Mouse (Mus musculus) forebrain, embryonic 10.5 days (tissue): ENCODE results near the gene Gmnc. TPM values are rescaled to one million over a fixed set of nuclear protein-coding genes. Genes with fewer than 3 reads are reported as not detected.

Experiments
- DNase-seq: peaks from one replicate; pipeline ENCODE4 v3.0.0-alpha.2; 2017; ENCODE audit warnings: low spot score; ENCODE audit errors: extremely low spot score
- H3K27ac ChIP-seq: fragments of 300-500 bp; sonication (generic); 2 replicates; pipeline ENCODE4 v1.5.1; 2016; ENCODE audit warnings: mild to moderate bottlenecking
- H3K27me3 ChIP-seq: fragments of 300-500 bp; sonication (generic); 2 replicates; pipeline ENCODE4 v1.6.1; 2016; ENCODE audit warnings: mild to moderate bottlenecking; ENCODE audit not compliant: poor library complexity, severe bottlenecking
- H3K36me3 ChIP-seq: fragments of 300-500 bp; sonication (generic); replicated peaks from 2 replicates; pipeline ENCODE4 v1.6.1; 2016; ENCODE audit warnings: mild to moderate bottlenecking, moderate library complexity
- H3K4me1 ChIP-seq: fragments of 300-500 bp; sonication (generic); 2 replicates; pipeline ENCODE4 v1.6.1; 2016
- H3K4me3 ChIP-seq: fragments of 300-500 bp; sonication (generic); 2 replicates; pipeline ENCODE4 v1.5.1; 2016; ENCODE audit warnings: mild to moderate bottlenecking, moderate library complexity
- H3K9me3 ChIP-seq: fragments of 300-500 bp; sonication (generic); 2 replicates; pipeline ENCODE4 v1.6.1; 2016; ENCODE audit warnings: mild to moderate bottlenecking, moderate library complexity
- WGBS: fragments of 180-500 bp; shearing (Covaris S2); methylation state at CpG from one replicate; pipeline ENCODE4 v1.1.7; 2016; 5-methylcytosine and 5-hydroxymethylcytosine counted together
- polyA plus RNA-seq: library from polyadenylated mRNA; unstranded; fragments of >200 nt; fragmentation: Nextera tagmentation; extraction: Ambion mirVana; gene quantifications from 2 replicates; pipeline ENCODE4 v1.2.1, GENCODE M21; 2016

Gene Gmnc
- 0.77 and 1.8 TPM in 2 replicates for polyA plus RNA-seq

GRCm38 (mm10) chr16:26991477-26992300, at the start of gene Gmnc:
TSS of gene Gmnc (minus strand) at chr16:26991652.
- H3K27me3 ChIP-seq, result peaks cover 37% of the 10 kb centered on the region
- DNase-seq, result no peak
- no peaks in the 10 kb centered on the region for H3K9me3 ChIP-seq
- no peak within 1 kb of the TSS for H3K27ac ChIP-seq
- no peaks in the 10 kb centered on the region for H3K36me3 ChIP-seq
- H3K4me3 ChIP-seq, result no peak within 1 kb of the TSS
- peaks cover 6% of the 10 kb centered on the region; the same call in 1 of the 2 replicates for H3K4me1 ChIP-seq
- WGBS, result 40% methylated on average over 13 of the region's 13 CpGs

- Histone ChIP-seq H3K27me3 (no peaks in the 10 kb centered on the region), H3K4me1 (no peaks in the 10 kb centered on the region), H3K36me3 (no peaks in the 10 kb centered on the region), H3K9me3 (no peaks in the 10 kb centered on the region), H3K27ac (no peak overlapping the region), H3K4me3 (no peak overlapping the region)
- DNase-seq, result no peak
- WGBS, result 97% methylated on average over 2 of the region's 2 CpGs
These were observed 35.8 kb upstream of the Gmnc start for GRCm38 (mm10) chr16:27027281-27027680.

- Histone ChIP-seq H3K27ac (no peak overlapping the region), H3K4me1 (no peaks in the 10 kb centered on the region), H3K36me3 (no peaks in the 10 kb centered on the region), H3K27me3 (no peaks in the 10 kb centered on the region), H3K4me3 (no peak overlapping the region), H3K9me3 (no peaks in the 10 kb centered on the region)
- 90% methylated on average over 4 of the region's 4 CpGs for WGBS
- DNase-seq, result no peak
These were observed 34.8 kb upstream of the Gmnc start for GRCm38 (mm10) chr16:27026226-27026625.

DNA sequence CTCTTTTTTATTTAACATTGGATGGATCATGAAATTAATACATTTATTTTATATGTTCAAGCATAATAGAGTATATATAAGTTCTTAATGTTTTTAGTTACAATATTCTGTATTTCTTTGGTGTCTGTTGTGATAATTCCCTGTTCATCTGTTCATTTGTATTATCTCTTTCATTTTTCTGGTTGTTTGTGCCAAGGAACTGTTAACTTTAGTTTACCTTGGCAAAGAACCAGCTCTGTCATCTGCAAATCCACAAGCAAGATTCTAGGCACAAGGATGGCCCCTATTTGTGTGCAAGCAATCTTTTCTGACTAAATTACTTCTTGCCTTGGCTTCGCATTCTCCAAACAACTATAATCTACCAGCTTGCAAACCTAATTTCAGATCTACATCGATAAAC, 31.3 kb upstream of the Gmnc start:
- no peak for DNase-seq
- H3K4me1 ChIP-seq, result no peaks in the 10 kb centered on the region
- H3K4me3 ChIP-seq, result no peak overlapping the region
- no peaks in the 10 kb centered on the region for H3K27me3 ChIP-seq
- no peaks in the 10 kb centered on the region for H3K36me3 ChIP-seq
- 95% methylated on average over 2 of the region's 2 CpGs for WGBS
- H3K9me3 ChIP-seq, result no peaks in the 10 kb centered on the region
- no peak overlapping the region for H3K27ac ChIP-seq

DNA sequence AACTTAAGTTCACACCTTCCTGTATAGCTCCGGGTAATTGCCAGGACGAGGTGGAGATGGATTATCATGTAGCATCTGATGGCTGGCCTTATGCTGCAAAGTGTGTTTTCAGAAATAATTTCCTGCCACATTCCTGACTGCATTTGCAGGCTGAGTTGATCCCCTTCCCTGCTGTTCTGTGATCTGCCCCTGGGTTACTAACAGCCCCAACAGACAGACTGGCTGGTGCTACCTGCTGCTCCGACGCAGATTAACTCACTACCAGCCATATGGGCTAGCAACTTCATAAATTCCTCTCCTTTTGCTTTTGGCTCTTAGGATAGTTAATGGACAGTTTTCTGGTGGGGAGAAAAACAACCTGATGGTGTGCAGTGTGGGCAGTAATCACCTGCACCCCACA, 25.9 kb upstream of the Gmnc start:
- H3K27me3 ChIP-seq, result no peaks in the 10 kb centered on the region
- H3K9me3 ChIP-seq, result no peaks in the 10 kb centered on the region
- H3K4me1 ChIP-seq, result no peaks in the 10 kb centered on the region
- 33% methylated on average over 4 of the region's 4 CpGs for WGBS
- no peak overlapping the region for H3K4me3 ChIP-seq
- no peaks in the 10 kb centered on the region for H3K36me3 ChIP-seq
- no peak overlapping the region for H3K27ac ChIP-seq
- DNase-seq, result no peak

- 92% methylated on average over 1 of the region's 1 CpGs for WGBS
- H3K36me3 ChIP-seq, result no peaks in the 10 kb centered on the region
- no peak overlapping the region for H3K4me3 ChIP-seq
- H3K9me3 ChIP-seq, result peaks cover 3% of the 10 kb centered on the region; the same call in 1 of the 2 replicates
- DNase-seq, result no peak
- H3K27ac ChIP-seq, result no peak overlapping the region
- H3K27me3 ChIP-seq, result peaks cover 43% of the 10 kb centered on the region
- peaks cover 6% of the 10 kb centered on the region; the same call in 1 of the 2 replicates for H3K4me1 ChIP-seq
These were observed 11.3 kb upstream of the Gmnc start for GRCm38 (mm10) chr16:27002714-27003113.

DNA sequence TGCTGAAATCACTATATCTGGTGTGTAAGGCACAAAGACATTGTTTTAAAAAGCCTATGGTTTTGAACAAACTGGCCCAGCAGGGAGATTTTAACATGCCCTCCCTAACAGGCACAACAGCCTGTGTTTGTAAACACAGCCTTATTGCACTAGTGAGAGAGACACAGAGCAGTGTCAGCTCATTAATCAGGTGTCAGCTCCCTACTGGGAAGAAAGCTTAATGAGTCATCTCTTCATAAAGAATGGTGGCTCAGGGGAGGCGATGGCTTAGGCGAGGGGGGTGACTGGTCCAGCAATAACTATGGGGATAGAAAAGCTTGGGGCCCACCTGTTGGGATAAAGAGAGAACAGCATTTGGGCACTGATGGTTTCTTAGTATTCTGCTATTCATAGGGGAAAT, 8.1 kb upstream of the Gmnc start:
- Histone ChIP-seq H3K27me3 (peaks cover 66% of the 10 kb centered on the region), H3K27ac (no peak overlapping the region), H3K9me3 (peaks cover 3% of the 10 kb centered on the region; the same call in 1 of the 2 replicates), H3K4me3 (no peak overlapping the region), H3K36me3 (no peaks in the 10 kb centered on the region), H3K4me1 (peaks cover 6% of the 10 kb centered on the region; the same call in 1 of the 2 replicates)
- no peak for DNase-seq
- WGBS, result 0% methylated on average over 2 of the region's 2 CpGs

GRCm38 (mm10) chr16:26989415-26990315, 1.8 kb downstream of the Gmnc start:
- no peak for DNase-seq
- Histone ChIP-seq H3K9me3 (no peaks in the 10 kb centered on the region), H3K4me3 (no peak overlapping the region), H3K27me3 (peaks cover 25% of the 10 kb centered on the region), H3K27ac (no peak overlapping the region), H3K36me3 (no peaks in the 10 kb centered on the region), H3K4me1 (peaks cover 6% of the 10 kb centered on the region; the same call in 1 of the 2 replicates)
- 82% methylated on average over 19 of the region's 19 CpGs for WGBS

DNA sequence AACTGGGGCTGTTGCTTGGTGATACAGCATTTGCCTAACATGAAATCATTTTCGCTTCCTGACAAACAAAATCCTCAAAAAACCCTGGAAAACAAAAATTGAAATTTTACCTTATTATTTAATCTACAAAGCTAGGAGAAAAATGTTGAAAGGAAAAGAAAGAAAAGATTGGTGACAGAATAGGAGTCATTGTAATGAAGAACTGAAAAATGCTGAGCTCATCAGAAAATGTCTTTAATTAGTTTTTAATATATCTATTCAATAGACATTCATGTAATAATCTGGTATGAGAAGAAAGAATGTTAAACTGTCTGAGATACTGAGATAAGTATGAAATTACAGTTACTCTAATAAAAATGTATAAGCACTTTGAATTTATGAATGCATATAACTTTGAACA, 3.3 kb downstream of the Gmnc start:
- Histone ChIP-seq H3K36me3 (no peaks in the 10 kb centered on the region), H3K4me1 (peaks cover 6% of the 10 kb centered on the region; the same call in 1 of the 2 replicates), H3K27me3 (peaks cover 14% of the 10 kb centered on the region; the same call in 1 of the 2 replicates), H3K27ac (no peak overlapping the region), H3K9me3 (no peaks in the 10 kb centered on the region), H3K4me3 (no peak overlapping the region)
- 92% methylated on average over 1 of the region's 1 CpGs for WGBS
- DNase-seq, result no peak

GRCm38 (mm10) chr16:26985796-26986195, 5.7 kb downstream of the Gmnc start:
- no peak for DNase-seq
- no peaks in the 10 kb centered on the region for H3K4me1 ChIP-seq
- no peaks in the 10 kb centered on the region for H3K9me3 ChIP-seq
- H3K4me3 ChIP-seq, result no peak overlapping the region
- no peak overlapping the region for H3K27ac ChIP-seq
- no peaks in the 10 kb centered on the region for H3K36me3 ChIP-seq
- WGBS, result 80% methylated on average over 1 of the region's 1 CpGs
- H3K27me3 ChIP-seq, result 0 out of 2 replicates have a peak, but pooled peaks cover 10% of the 10 kb centered on the region

- H3K27me3 ChIP-seq, result no peaks in the 10 kb centered on the region
- WGBS, result 36% methylated on average over 3 of the region's 3 CpGs
- no peak overlapping the region for H3K4me3 ChIP-seq
- no peaks in the 10 kb centered on the region for H3K9me3 ChIP-seq
- no peak for DNase-seq
- H3K36me3 ChIP-seq, result no peaks in the 10 kb centered on the region
- no peaks in the 10 kb centered on the region for H3K4me1 ChIP-seq
- no peak overlapping the region for H3K27ac ChIP-seq
These were observed 9.3 kb downstream of the Gmnc start for GRCm38 (mm10) chr16:26982112-26982511.

DNA sequence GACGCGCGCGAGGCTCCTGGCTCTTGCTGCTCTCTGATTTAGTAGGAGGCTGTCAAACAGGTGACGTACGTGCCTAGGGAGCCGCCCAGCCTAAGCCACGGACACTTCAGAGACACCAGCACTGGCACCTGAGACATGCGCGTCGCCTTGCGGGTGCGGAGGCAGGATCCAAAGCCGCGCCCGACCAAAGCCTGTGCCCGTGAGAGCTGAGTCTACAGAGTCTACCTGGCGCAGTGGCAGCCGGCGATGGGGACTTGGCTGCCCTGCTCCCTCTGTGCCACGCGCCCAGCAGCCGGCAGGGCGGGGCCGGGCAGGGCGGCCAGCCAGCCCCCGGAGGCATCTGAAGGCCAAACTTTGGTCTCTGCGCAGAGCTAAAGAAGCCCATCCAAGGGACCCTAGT, 23.5 kb downstream of the Gmnc start:
- Histone ChIP-seq H3K9me3 (no peaks in the 10 kb centered on the region), H3K27ac (no peak overlapping the region), H3K4me1 (peaks cover 7% of the 10 kb centered on the region), H3K36me3 (no peaks in the 10 kb centered on the region), H3K4me3 (peak overlapping the region; percentile 54), H3K27me3 (peaks cover 34% of the 10 kb centered on the region)
- 2% methylated on average over 28 of the region's 28 CpGs for WGBS
- DNase-seq, result no peak
